Mouse (Mus musculus) midbrain, embryonic 13.5 days (tissue): ENCODE data around the gene Cdk8. TPM values are rescaled to one million over a fixed set of nuclear protein-coding genes. Genes with fewer than 3 reads are reported as not detected.

Source experiments
- ATAC-seq: fragments of 200-750 bp; cut with Nextera tagmentation; 2 replicates; pipeline ENCODE4 v1.8.0; 2017; ENCODE audit warnings: mild to moderate bottlenecking, moderate TSS enrichment, moderate library complexity
- H3K27ac ChIP-seq: fragments of 300-500 bp; sonication (generic); 2 replicates; pipeline ENCODE4 v1.5.1; 2015; ENCODE audit warnings: inconsistent platforms, mild to moderate bottlenecking, moderate library complexity
- H3K27me3 ChIP-seq: fragments of 300-500 bp; sonication (generic); 2 replicates; pipeline ENCODE4 v1.6.1; 2015; ENCODE audit warnings: mild to moderate bottlenecking, inconsistent platforms
- H3K36me3 ChIP-seq: fragments of 300-500 bp; sonication (generic); 2 replicates; pipeline ENCODE4 v1.6.1; 2015; ENCODE audit warnings: mild to moderate bottlenecking, inconsistent platforms
- H3K4me1 ChIP-seq: fragments of 300-500 bp; sonication (generic); replicated peaks from 2 replicates; pipeline ENCODE4 v1.6.1; 2015; ENCODE audit warnings: inconsistent platforms
- H3K4me2 ChIP-seq: fragments of 300-500 bp; sonication (generic); replicated peaks from 2 replicates; pipeline ENCODE4 v1.6.1; 2015; ENCODE audit warnings: moderate library complexity, mild to moderate bottlenecking, inconsistent platforms
- H3K4me3 ChIP-seq: fragments of 300-500 bp; sonication (generic); replicated peaks from 2 replicates; pipeline ENCODE4 v1.5.1; 2015; ENCODE audit warnings: mild to moderate bottlenecking, inconsistent platforms
- H3K9ac ChIP-seq: fragments of 300-500 bp; sonication (generic); replicated peaks from 2 replicates; pipeline ENCODE4 v1.6.1; 2015; ENCODE audit warnings: mild to moderate bottlenecking, inconsistent platforms
- H3K9me3 ChIP-seq: fragments of 300-500 bp; sonication (generic); 2 replicates; pipeline ENCODE4 v1.6.1; 2016; ENCODE audit warnings: mild to moderate bottlenecking, inconsistent platforms
- WGBS: fragments of 180-500 bp; shearing (Covaris S2); methylation state at CpG from one replicate; pipeline ENCODE4 v1.1.7; 2015; 5-methylcytosine and 5-hydroxymethylcytosine counted together
- polyA plus RNA-seq: library from polyadenylated mRNA; unstranded; fragments of >200 nt; fragmentation: Nextera tagmentation; extraction: Ambion mirVana; gene quantifications from 2 replicates; pipeline ENCODE4 v1.2.1, GENCODE M21; 2015

The Cdk8 gene
- polyA plus RNA-seq, 1 experiment from 2014 or later: 25.6 TPM

GRCm38 (mm10) chr5:146238274-146238673 is 7.2 kb downstream of the Cdk8 start:
- Histone ChIP-seq H3K27me3 (no peaks in the 10 kb centered on the region), H3K4me3 (no peak overlapping the region), H3K9me3 (no peaks in the 10 kb centered on the region), H3K4me1 (peaks cover 28% of the 10 kb centered on the region), H3K27ac (no peak overlapping the region), H3K36me3 (0 out of 2 replicates have a peak, but pooled peaks cover 3% of the 10 kb centered on the region), H3K9ac (no peak overlapping the region), H3K4me2 (no peak overlapping the region)
- no peak for ATAC-seq
- 88% methylated on average over 10 of the region's 10 CpGs for WGBS

GRCm38 (mm10) chr5:146240771-146241170 is 9.7 kb downstream of the Cdk8 start:
- H3K4me1 ChIP-seq: peaks cover 11% of the 10 kb centered on the region
- H3K27ac ChIP-seq: no peak overlapping the region
- no peaks in the 10 kb centered on the region for H3K9me3 ChIP-seq
- 0 out of 2 replicates have a peak, but pooled peaks cover 3% of the 10 kb centered on the region for H3K36me3 ChIP-seq
- H3K9ac ChIP-seq: no peak overlapping the region
- no peak overlapping the region for H3K4me2 ChIP-seq
- 100% methylated on average over 2 of the region's 2 CpGs for WGBS
- no peaks in the 10 kb centered on the region for H3K27me3 ChIP-seq
- no peak for ATAC-seq
- H3K4me3 ChIP-seq: no peak overlapping the region

GRCm38 (mm10) chr5:146241202-146241601 is 10.2 kb downstream of the Cdk8 start:
- Histone ChIP-seq H3K4me3 (no peak overlapping the region), H3K27me3 (no peaks in the 10 kb centered on the region), H3K9ac (no peak overlapping the region), H3K4me2 (no peak overlapping the region), H3K27ac (no peak overlapping the region), H3K9me3 (no peaks in the 10 kb centered on the region), H3K4me1 (peaks cover 7% of the 10 kb centered on the region), H3K36me3 (0 out of 2 replicates have a peak, but pooled peaks cover 3% of the 10 kb centered on the region)
- 89% methylated on average over 3 of the region's 3 CpGs for WGBS
- ATAC-seq: no peak

GRCm38 (mm10) chr5:146245193-146245592 is 14.2 kb downstream of the Cdk8 start:
- Histone ChIP-seq H3K4me3 (no peak overlapping the region), H3K9ac (no peak overlapping the region), H3K27ac (no peak overlapping the region), H3K36me3 (0 out of 2 replicates have a peak, but pooled peaks cover 2% of the 10 kb centered on the region), H3K4me1 (peaks cover 8% of the 10 kb centered on the region; the same call in 1 of the 2 replicates), H3K4me2 (no peak overlapping the region), H3K27me3 (no peaks in the 10 kb centered on the region), H3K9me3 (no peaks in the 10 kb centered on the region)
- 94% methylated on average over 4 of the region's 4 CpGs for WGBS
- no peak for ATAC-seq

- Histone ChIP-seq H3K4me3 (no peak overlapping the region), H3K27ac (no peak overlapping the region), H3K27me3 (no peaks in the 10 kb centered on the region), H3K36me3 (0 out of 2 replicates have a peak, but pooled peaks cover 2% of the 10 kb centered on the region), H3K9ac (no peak overlapping the region), H3K9me3 (no peaks in the 10 kb centered on the region), H3K4me2 (no peak overlapping the region), H3K4me1 (peaks cover 8% of the 10 kb centered on the region; the same call in 1 of the 2 replicates)
- no peak for ATAC-seq
- 94% methylated on average over 7 of the region's 7 CpGs for WGBS
These were observed 14.8 kb downstream of the Cdk8 start for GRCm38 (mm10) chr5:146245646-146246370.

- Histone ChIP-seq H3K36me3 (0 out of 2 replicates have a peak, but pooled peaks cover 2% of the 10 kb centered on the region), H3K27me3 (no peaks in the 10 kb centered on the region)
These were observed 15.4 kb downstream of the Cdk8 start for GRCm38 (mm10) chr5:146246386-146246785.

GRCm38 (mm10) chr5:146247709-146248108 is 16.7 kb downstream of the Cdk8 start:
- Histone ChIP-seq H3K9ac (no peak overlapping the region), H3K27me3 (no peaks in the 10 kb centered on the region), H3K4me1 (peaks cover 8% of the 10 kb centered on the region; the same call in 1 of the 2 replicates), H3K36me3 (0 out of 2 replicates have a peak, but pooled peaks cover 2% of the 10 kb centered on the region), H3K9me3 (no peaks in the 10 kb centered on the region), H3K27ac (no peak overlapping the region), H3K4me2 (no peak overlapping the region), H3K4me3 (no peak overlapping the region)
- no peak for ATAC-seq
- 33% methylated on average over 5 of the region's 5 CpGs for WGBS

More at GRCm38 (mm10) chr5:146246386-146246785, 15.4 kb downstream of the Cdk8 start:
- no peak overlapping the region for H3K4me3 ChIP-seq
- no peak for ATAC-seq
- WGBS: 97% methylated on average over 1 of the region's 1 CpGs
- H3K4me2 ChIP-seq: no peak overlapping the region
- H3K4me1 ChIP-seq: peaks cover 8% of the 10 kb centered on the region; the same call in 1 of the 2 replicates
- no peak overlapping the region for H3K9ac ChIP-seq
- no peaks in the 10 kb centered on the region for H3K9me3 ChIP-seq
- H3K27ac ChIP-seq: no peak overlapping the region

- Histone ChIP-seq H3K4me2 (no peak overlapping the region), H3K9ac (no peak overlapping the region), H3K4me1 (peaks cover 8% of the 10 kb centered on the region; the same call in 1 of the 2 replicates), H3K36me3 (0 out of 2 replicates have a peak, but pooled peaks cover 2% of the 10 kb centered on the region), H3K27ac (no peak overlapping the region), H3K4me3 (no peak overlapping the region), H3K27me3 (no peaks in the 10 kb centered on the region), H3K9me3 (no peaks in the 10 kb centered on the region)
- no peak for ATAC-seq
- 93% methylated on average over 10 of the region's 10 CpGs for WGBS
These were observed 17.7 kb downstream of the Cdk8 start for GRCm38 (mm10) chr5:146248746-146249145.

- no peak for ATAC-seq
- Histone ChIP-seq H3K27me3 (no peaks in the 10 kb centered on the region), H3K27ac (no peak overlapping the region), H3K9me3 (no peaks in the 10 kb centered on the region), H3K4me1 (peaks cover 8% of the 10 kb centered on the region; the same call in 1 of the 2 replicates), H3K9ac (no peak overlapping the region), H3K4me3 (no peak overlapping the region), H3K4me2 (no peak overlapping the region), H3K36me3 (0 out of 2 replicates have a peak, but pooled peaks cover 2% of the 10 kb centered on the region)
- WGBS: 94% methylated on average over 12 of the region's 12 CpGs
These were observed 19.5 kb downstream of the Cdk8 start for GRCm38 (mm10) chr5:146250369-146251075.

- Histone ChIP-seq H3K4me1 (peaks cover 8% of the 10 kb centered on the region; the same call in 1 of the 2 replicates), H3K4me2 (no peak overlapping the region), H3K36me3 (0 out of 2 replicates have a peak, but pooled peaks cover 2% of the 10 kb centered on the region), H3K27me3 (no peaks in the 10 kb centered on the region), H3K9me3 (no peaks in the 10 kb centered on the region), H3K9ac (no peak overlapping the region), H3K4me3 (no peak overlapping the region), H3K27ac (no peak overlapping the region)
- ATAC-seq: no peak
- WGBS: 91% methylated on average over 5 of the region's 5 CpGs
These were observed 20.8 kb downstream of the Cdk8 start for GRCm38 (mm10) chr5:146251663-146252429.

GRCm38 (mm10) chr5:146253644-146254043 is 22.6 kb downstream of the Cdk8 start:
- Histone ChIP-seq H3K27ac (no peak overlapping the region), H3K9ac (no peak overlapping the region), H3K4me2 (no peak overlapping the region), H3K9me3 (no peaks in the 10 kb centered on the region), H3K4me3 (no peak overlapping the region), H3K36me3 (peaks cover 7% of the 10 kb centered on the region), H3K4me1 (no peaks in the 10 kb centered on the region), H3K27me3 (no peaks in the 10 kb centered on the region)
- WGBS: 86% methylated on average over 5 of the region's 5 CpGs
- no peak for ATAC-seq
